Mouse (Mus musculus) adrenal gland, postnatal 10 days (tissue): Measurements from ENCODE around the gene Aph1a. TPM values are rescaled to one million over a fixed set of nuclear protein-coding genes. Genes with fewer than 3 reads are reported as not detected.
"Not testable (repeated sequence)": the region's sequence is repeated elsewhere in the genome, so short reads cannot be mapped to it uniquely, and the experiment has no call there.

ENCODE experiments used
- DNase-seq: peaks from one replicate; pipeline ENCODE4 v3.0.0; 2021; ENCODE audit warnings: mixed read lengths
- total RNA-seq, 2 experiments: library from RNA; stranded (reverse); gene quantifications; 2 replicates each; pipeline ENCODE4 v1.2.3; 2021

The Aph1a gene
- total RNA-seq, 2 experiments from 2014 or later: 167 to 171 TPM

- DNase-seq: no peak
Observed at GRCm38 (mm10) chr3:95884400-95884799, 9.4 kb upstream of the Aph1a start.

- DNase-seq: no peak
Observed at GRCm38 (mm10) chr3:95887596-95887995, 6.2 kb upstream of the Aph1a start.

- DNase-seq: no peak
Observed at GRCm38 (mm10) chr3:95889664-95890063, 4.1 kb upstream of the Aph1a start.

GRCm38 (mm10) chr3:95891211-95892065 lies 2.3 kb upstream of the Aph1a start, which contains the start of gene BC028528:
Gene BC028528 (minus strand): TSS chr3:95892005.
- DNase-seq: peak; percentile 70

GRCm38 (mm10) chr3:95892066-95893052 lies 1.4 kb upstream of the Aph1a start:
- DNase-seq: no peak

- DNase-seq: no peak
Observed at GRCm38 (mm10) chr3:95893126-95893525, 643 bp upstream of the Aph1a start.

GRCm38 (mm10) chr3:95894317-95895160 lies 770 bp downstream of the Aph1a start:
- peak; percentile 83 for DNase-seq

- not testable (repeated sequence) for DNase-seq
Observed at GRCm38 (mm10) chr3:95895501-95895900, 1.7 kb downstream of the Aph1a start.

GRCm38 (mm10) chr3:95899800-95900524 lies 6.2 kb downstream of the Aph1a start:
- DNase-seq: no peak

- DNase-seq: peak; percentile 65
Observed at GRCm38 (mm10) chr3:95901616-95902372, 8.0 kb downstream of the Aph1a start.

- DNase-seq: no peak
Observed at GRCm38 (mm10) chr3:95902373-95902625, 8.5 kb downstream of the Aph1a start.

GRCm38 (mm10) chr3:95902643-95903042 lies 8.9 kb downstream of the Aph1a start:
- DNase-seq: no peak

- DNase-seq: no peak
Observed at GRCm38 (mm10) chr3:95903753-95904502, 10.2 kb downstream of the Aph1a start.

GRCm38 (mm10) chr3:95904568-95904967 lies 10.8 kb downstream of the Aph1a start, which contains the start of gene Car14:
Gene Car14 (minus strand): TSS chr3:95904691.
- DNase-seq: no peak

- peak; percentile 40 for DNase-seq
Observed at GRCm38 (mm10) chr3:95905146-95905939, 11.6 kb downstream of the Aph1a start.

- peak; percentile 74 for DNase-seq
Observed at GRCm38 (mm10) chr3:95905940-95906492, 12.2 kb downstream of the Aph1a start.

GRCm38 (mm10) chr3:95906860-95907259 lies 13.1 kb downstream of the Aph1a start:
- peak; percentile 67 for DNase-seq

- no peak for DNase-seq
Observed at GRCm38 (mm10) chr3:95907613-95908012, 13.8 kb downstream of the Aph1a start.

GRCm38 (mm10) chr3:95914706-95915105 lies 20.9 kb downstream of the Aph1a start:
- DNase-seq: no peak
